Mouse (Mus musculus) layer of hippocampus, postnatal 14 days (tissue): ENCODE measurements around the gene Eps8l1. TPM values are rescaled to one million over a fixed set of nuclear protein-coding genes. Genes with fewer than 3 reads are reported as not detected.
"Not testable (repeated sequence)": the region's sequence is repeated elsewhere in the genome, so short reads cannot be mapped to it uniquely, and the experiment has no call there.

Experiments
- DNase-seq, 2 experiments: peaks; one replicate each; pipeline ENCODE4 v3.0.0; 2021 to 2022; ENCODE audit warnings: low spot score in 2 of 2, mixed read lengths in 1 of 2
- total RNA-seq, 2 experiments: library from RNA; stranded (reverse); gene quantifications; 2 replicates each; pipeline ENCODE4 v1.2.3; 2021

The Eps8l1 gene
- total RNA-seq, 2 experiments from 2014 or later = 2.8 to 4.7 TPM

DNA sequence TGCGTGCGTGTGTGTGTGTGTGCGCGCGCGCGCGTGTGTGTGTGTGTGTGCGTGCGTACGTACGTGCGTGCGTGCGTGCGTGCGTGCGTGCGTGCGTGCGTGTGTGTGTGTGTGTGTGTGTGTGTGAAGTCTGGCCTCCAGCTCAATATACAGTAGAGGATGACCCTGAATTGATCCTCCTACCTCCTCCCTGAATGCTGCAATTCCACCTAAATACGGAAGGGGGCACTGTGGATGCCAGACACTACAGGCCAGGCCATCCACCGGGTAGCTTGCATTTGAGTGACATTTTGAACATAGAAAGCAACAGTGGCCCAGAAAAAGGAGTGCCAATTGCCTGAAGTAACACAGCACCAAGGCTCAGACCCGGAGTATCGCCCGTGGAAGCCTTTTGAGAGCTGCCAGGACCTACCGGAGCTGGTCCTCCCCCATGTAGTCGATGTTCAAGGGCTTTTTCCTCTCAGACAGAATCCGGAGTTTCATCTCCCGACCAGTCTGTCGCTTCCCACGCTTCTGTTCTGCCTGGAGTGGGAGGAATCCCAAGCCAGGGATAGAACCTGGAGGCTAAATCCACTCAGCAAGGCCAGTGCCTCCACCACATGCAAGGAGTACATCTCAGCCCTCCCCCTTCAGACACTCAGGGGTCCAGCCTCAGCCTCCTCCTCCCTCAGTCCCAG is 47.7 kb downstream of the Eps8l1 start:
- DNase-seq = no peak

DNA sequence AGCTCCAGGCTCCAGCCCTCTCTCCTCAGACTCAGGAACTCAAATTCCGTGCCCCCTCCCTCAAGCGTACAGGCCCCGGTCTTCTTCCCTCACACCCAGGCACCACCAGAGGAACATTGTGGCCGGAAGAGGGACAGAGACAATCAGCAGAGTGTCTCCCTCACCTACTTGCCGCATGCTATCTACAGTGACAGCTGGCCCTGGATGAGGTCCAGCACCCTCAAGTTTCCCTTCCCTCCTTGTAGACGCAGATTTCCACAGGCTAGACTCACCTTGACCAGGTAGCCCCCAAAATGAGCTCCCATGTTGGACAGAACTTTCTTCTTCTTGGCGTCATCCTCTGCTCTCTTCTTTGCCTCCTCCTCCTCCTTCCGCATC is 48.3 kb downstream of the Eps8l1 start:
- DNase-seq = no peak

DNA sequence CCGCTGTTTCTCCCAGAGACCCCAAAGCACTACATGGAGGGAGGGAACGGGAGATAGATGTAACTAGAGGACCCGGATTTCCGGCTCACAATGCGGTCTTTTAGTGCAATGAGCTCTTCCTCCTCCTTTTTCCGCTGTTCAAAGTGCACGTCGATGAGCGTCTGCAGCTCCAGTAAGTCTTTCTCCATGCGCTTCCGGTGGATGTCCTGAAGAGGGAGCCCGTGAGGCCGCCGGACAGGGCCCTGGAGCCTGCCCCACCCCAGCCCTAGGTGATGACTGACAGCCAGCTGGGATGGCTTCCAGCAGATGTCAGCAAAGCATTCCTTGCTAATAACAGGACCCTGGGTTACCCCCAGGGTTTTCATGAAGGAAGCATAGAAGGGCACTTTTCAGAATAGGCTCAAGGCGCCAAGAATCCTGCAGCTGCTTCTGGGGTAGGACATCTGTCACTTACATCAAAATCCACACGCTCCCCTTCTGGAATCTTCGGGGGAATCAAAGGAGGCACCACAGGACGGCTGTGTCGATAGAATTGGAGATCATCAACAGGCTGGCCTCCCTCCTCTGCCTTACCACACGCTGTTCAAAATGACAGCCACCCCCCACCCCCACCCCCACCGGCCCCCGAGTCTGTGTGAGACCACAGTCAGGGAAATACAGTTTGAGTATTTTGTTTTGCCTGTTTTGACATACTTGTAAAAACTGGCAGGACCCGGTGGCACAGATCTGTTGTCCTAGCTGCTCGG is 49.6 kb downstream of the Eps8l1 start:
- DNase-seq = peak; percentile 47 to 50

DNA sequence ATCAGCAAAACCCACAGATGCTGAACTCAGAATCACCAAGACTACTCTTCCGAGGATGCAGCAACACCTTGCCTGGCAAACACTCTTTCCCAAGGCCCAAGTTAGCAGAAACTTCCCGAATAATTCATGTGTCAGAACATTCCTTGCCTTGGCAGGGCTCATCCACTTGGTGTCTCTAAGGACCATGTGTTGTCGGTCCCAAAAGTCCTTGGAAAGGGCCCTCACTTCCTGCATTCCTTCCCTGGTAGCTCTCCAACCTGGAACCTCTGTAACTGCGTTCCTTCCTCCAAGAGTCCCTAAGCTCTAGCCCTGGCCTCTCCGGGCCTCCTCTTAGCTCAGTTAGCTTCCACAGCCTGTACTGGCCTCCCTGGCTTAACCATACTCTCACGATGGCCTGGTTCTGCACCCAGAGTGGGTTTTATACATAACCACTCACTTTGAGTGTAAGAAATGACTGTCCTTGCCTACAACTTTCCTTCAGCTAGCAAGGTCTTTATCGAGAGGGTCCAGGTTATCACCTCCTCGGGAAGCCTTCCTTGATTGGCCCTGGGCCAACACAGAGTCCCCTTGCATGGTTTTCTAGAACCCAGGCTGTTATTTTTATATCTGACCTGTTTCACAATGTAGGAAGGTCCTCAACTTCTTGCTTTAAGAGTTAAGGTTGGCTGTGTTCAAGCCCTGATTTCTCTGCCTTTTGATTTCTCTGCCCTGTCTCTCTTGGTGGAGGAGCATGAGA is 51.2 kb downstream of the Eps8l1 start:
- DNase-seq = no peak

DNA sequence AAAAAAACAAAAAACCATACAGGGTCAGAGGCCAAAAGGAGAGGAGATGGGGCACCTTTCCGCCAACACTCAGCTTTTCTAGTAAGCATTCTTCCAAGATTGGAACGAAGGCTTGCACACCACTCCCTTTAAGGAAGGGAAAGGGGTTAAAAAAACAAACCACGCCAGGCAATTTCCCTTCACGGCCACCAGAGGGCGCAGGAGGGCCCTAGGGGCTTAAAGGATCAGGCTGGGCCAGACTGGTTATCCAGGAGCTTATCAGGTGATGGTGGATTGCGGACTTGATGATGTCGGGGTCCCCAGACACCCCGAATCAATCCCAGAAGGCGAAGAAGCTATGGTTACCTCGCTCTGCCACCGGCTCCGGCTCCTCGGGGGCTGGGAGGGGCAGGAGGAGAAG is 52.8 kb downstream of the Eps8l1 start:
- DNase-seq = no peak

DNA sequence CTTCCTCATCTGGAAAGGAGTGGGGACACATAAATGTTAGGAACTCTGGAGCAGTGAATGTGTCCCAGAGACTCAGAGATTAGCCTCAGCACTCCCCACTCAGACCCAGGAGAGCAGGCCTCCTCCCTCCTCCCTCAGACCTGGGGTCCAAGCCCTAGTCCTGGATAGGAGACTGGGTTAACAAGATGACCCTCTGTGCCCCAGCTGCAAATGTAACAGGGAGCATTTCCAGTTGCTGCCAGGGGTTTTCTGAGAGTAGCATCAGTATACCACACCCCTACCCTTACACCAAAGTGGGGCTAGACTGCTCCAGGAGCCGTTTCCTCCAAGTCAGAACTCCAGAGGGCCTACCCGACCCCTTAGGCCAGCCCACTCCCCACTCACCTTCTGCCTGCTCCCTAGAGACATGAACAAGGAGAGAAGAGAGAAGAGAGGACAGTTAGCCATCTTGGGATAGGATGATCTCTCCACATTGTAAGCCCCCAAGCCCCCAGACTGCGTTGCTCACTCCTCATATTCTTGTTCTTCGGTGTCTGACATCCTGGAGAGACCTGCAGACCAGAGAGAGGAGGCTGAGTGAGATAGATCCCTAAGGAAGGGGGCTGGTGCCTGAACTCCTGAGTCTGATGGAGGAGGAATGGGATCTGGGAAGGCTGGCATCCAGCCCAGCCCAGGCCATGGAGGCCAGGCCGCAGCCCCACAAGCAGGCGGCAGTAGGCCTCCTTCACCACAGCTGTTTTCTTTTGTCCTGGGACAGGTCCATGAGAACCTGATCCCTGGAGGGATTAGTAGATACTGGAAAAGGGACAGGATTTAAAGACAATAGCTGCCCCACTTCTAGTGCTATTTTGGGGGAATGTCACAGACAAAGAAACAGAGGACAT is 53.6 kb downstream of the Eps8l1 start:
- DNase-seq = no peak

DNA sequence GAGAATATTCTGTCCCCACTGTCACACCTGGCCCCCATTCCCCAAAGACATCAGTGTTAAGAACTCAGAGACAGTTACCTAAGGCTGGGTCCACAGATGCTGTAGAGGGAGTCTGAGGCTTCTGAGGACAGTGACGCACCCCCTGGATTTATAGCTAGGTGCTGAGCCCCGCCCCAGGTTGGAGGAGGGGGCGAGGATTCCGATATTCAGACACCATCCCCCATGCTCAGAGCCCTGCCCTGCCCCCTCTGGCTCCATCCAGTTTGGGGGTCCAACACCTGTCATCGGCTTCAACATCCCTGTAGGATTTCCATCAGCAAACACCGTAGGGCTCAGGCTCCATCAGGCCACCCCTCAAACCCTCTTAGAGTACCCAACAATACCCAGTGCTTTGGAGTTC is 55.4 kb downstream of the Eps8l1 start:
- DNase-seq = no peak

DNA sequence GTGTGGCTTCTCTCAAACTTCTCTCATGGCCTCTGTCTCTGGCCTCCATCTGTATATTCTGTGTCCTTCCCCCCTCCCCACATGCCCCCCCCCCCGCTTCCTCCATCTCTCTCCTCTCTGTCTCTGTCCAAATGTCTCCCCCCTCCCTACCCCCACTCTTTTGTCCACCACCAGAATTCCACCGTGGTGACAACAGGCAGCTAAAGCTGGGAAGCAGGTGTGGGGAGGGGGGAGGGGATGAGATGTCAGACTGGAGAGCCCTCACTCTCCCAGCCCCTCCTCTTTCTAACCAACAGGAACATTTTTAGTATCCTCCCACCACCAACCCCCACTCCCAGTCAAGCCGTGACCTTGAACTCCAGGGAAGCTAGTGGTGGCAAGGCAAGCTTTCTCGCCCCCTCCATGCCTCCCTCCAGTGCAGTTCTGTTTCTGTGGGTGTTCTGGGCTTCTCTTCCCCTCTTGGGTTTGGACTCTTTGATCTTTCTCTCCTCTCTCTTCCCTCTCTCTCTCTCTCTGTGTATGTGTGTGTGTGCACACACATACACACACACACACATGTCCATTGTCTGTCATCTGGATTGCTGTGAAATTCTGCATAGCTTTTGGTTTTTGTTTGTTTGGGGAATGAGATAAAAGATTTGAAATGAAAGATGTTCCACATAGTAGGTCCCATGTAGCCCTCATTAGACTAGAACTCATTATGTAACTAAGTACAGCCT is 56.0 kb downstream of the Eps8l1 start, which contains the start of gene Tnnt1:
Gene Tnnt1 (minus strand): TSS at position 51 of the 719 bp plus-strand sequence.
- DNase-seq = no peak

DNA sequence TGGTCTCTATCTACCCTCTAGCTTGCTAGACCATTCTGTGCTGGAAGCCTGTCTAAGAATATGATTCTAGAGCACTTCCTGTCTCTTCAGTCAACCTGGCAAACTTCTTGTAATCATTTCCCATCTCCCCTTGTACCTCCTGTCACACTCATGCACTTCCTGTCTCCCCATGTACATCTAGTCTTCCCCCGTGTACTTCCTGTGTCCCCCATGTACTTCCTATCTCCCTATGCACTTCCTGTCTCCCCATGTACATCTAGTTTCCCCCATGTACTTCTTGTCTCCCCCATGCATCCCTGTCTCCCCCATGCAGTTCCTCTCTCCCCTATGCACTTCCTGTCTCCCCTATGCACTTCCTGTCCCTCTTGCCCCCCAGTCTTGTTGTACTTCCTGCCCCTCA is 58.0 kb downstream of the Eps8l1 start:
- DNase-seq = no peak

DNA sequence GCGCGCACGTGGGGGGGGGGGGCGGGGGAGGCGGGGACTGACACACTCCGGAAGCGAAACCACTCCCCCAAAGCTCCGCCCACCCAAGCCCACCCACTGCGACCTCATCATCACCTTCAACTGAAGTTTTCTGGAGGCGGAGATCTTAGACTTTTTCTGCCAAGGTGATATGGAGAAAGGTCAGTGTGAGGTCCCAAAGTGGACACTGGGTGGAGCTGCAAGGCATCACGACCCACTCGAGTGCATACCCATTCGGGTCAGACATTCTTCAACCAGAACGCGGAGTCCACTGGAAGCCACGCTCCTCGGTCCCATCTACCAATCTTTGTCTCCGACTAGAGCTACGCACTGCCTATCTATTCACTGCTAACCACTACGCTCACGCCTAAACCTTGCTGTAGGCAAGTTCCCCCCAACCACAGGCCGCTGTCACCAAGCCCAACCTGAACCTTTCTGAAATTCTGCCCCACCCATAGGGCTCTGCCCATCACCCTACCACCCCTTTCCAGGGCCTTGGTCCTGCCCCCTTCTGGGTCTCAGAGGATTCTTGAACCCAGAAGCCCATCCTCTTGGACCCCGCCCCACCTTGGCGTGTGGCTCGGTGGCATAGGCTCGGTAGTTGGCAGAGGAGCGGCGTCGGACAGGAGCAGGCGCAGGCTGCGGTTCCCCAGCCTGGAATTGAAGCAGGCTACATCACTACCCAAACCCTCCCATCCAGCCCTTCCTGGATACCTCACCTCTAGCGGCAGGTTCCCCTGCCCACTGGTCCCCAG is 60.9 kb downstream of the Eps8l1 start:
- DNase-seq = no peak

DNA sequence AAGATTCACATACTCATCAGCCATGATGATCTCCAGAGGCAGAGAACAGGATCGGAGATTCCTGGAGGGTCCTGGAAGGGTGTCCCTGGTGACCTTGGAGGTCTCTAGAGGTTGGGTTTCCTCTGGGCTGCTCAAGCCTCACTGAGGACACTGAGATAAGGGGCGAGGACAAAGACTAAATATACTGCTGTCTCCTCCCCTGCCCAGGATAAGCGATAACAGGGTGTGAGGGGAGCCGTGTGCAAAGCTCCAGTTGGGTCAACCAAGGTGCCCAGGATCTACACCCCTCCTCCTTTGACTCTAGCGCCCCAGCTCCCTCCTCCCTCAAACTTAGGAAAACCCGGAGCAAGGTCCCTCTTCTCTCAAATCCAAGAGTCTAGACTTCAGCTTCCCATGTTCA is 61.8 kb downstream of the Eps8l1 start:
- DNase-seq = no peak

DNA sequence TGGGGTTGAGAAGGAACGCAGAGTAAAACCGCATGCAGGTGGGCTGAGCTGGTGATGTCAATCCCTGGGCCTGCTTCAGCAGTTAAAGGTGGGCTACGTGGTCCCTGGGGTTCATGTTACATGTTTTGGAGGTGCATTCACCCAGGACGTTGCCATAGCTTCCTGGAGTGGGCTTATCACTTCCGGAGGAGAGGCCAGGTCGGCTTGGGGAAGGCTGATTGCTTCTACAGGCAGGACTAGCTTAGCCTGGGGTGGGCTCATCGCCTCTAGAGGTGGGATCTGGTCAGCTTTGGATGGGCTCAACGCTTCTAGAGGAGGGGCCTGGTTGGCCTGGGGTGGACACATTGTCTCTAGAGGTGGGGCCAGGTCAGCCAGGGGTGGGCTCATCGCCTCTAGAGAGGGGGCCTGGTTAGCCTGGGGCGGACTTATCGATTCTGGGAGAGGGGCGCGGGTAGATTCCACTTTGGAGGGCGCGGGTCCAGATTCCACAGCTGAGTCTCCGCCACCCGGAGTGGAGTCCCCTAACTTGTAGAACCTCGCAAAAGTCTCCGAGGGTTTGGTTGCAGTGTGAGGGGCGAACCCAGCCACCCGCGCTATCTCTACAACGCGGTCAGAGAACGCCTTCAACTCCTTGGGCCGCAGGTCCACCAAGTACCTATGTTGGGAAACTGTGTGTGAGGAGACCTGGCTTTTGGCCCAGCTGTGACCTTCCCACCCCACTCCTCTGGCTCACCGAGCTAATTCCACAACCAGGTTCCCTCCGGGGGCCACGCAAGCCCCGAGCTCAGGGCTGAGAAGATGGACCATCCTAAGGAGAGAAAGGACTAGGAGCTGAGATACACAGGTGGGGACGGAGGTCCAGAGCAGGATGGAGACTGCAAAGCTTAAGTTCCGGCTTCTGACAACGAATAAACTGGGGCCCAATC is 63.0 kb downstream of the Eps8l1 start:
- DNase-seq = no peak

DNA sequence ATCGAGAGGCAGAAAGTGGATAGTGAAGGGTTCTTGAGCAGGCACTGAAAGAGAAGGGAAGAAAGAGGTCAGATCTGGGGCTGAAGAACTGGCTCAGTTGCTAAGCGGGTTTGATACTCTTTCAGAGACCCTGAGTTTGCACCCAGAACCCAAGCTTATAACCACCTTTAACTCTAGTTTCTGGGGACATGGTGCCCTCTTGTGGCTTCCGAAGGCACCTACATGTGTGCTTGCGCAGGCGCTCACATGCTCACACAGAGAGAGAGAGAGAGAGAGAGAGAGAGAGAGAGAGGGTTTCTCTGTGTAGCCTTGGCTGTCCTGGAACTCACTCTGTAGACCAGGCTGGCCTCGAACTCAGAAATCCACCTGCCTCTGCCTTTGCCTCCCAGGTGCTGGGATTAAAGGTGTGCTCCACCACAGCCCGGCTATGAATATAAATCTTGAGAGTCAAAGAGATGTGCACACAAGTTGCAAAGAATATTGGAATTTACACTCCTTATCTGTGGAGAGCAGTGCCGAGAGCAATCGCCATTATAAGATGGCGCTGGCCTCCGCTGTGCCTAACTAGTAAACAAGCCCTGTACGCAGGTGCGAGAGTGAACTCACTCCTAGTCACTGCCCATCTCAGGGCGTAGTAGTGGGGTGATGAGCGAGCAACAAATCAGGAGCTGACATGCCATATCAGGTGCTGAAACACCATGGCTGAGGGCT is 63.9 kb downstream of the Eps8l1 start, which contains the start of gene Tnni3:
Gene Tnni3 (minus strand): TSS at position 18 of the 711 bp plus-strand sequence.
- not testable (repeated sequence) for DNase-seq

DNA sequence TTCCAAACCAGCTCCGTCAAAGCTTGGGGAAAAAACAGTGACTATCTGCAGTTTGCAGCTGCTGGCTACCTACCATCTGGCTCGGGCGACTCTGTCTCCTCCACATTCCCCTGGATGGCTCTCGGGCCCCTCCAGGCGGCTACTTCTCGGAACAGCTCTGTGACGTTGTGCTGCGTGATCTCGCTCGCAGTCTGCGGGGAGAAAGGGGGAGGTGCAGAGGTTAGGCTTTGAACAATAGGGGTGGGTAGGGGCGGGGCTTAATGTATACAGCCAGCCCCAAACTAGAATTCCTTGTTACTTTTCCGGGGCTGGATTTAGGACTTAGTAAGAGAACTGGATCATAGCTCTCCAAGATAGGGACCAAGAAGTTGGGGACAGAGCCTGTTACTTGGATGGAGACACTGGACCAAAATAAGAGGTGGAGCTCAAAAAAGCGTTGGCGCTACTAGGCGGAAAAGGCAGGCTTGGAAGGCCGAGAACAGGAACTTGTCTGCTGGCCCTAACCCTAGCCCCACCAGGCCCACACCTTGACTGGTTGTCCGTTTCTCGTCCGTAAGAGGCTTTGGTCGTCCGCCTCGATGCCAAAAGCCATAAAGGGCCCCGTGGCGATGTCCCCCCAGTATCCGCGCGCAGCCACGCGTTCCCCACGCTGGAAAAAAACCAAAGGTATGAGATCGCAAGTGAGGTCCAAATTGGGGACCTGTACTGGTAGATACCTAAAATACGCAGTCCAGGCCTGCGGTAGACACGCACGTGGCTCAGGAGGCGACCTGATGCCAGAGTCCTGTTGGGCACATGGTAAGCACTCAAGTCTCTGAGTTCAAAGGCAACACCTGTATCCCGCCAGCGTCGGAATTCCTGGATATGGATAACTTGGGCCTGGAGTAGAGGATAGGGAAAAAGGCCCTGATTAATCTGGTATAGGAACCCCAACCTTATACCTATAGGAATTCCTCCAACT is 66.1 kb downstream of the Eps8l1 start:
- DNase-seq = peak; percentile 64 to 67

DNA sequence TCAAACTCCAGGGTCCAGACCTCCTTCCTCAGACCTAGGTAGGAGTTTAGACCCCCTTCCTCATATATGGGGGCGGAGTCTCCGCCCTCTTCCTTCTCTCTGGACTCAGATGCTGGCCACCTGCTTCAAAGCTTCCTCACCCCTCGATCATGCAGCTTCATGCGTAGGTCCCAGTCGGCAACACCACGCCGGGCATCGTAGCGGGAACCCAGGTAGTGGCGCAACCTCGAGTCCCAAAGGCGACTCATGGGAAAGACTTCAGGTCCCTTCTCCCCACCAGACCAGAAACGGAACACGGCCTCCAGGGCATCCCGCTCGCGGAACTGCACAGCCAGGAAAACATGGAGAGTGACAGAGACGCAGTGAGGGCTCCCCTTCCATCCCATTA is 66.8 kb downstream of the Eps8l1 start:
- no peak for DNase-seq
